Mouse (Mus musculus): Measurements from ENCODE around the gene Adamtsl1. TPM values are rescaled to one million over a fixed set of nuclear protein-coding genes. Genes with fewer than 3 reads are reported as not detected.

Adamtsl1 gene
- polyA plus RNA-seq, 1 experiment = 2.7 TPM

GRCm38 (mm10) chr4:86276021-86276813 is 762.2 kb downstream of the Adamtsl1 start:
- Histone ChIP-seq H3K4me3 (no peak overlapping the region), H3ac (ENCODE audit: control insufficient read depth, insufficient read length) (no peak overlapping the region), H3K4me2 (ENCODE audit: low read depth) (no peak overlapping the region), H3K36me3 (ENCODE audit: control insufficient read depth, insufficient read depth) (no peaks in the 10 kb centered on the region), H3K79me2 (ENCODE audit: control insufficient read depth, insufficient read depth) (no peaks in the 10 kb centered on the region), H3K27me3 (ENCODE audit: control insufficient read depth, insufficient read depth, insufficient read length) (no peaks in the 10 kb centered on the region)
- TF ChIP-seq SRF (IDR thresholded peaks at IDR 0.05; ENCODE audit: control insufficient read depth, insufficient read length, low read depth) (no peak), MYOG (IDR thresholded peaks at IDR 0.05; ENCODE audit: control insufficient read depth in 1 of 3, insufficient read depth in 1 of 3, insufficient read length in 2 of 3, low read depth in 2 of 3) (no peak), TCF3 (IDR thresholded peaks at IDR 0.05; ENCODE audit: insufficient read length, low read depth) (no peak), MAX (IDR thresholded peaks at IDR 0.05; ENCODE audit: low read depth) (no peak), TCF12 (IDR thresholded peaks at IDR 0.05; ENCODE audit: insufficient read depth, poor library complexity, severe bottlenecking) (no peak), E2F4 (IDR thresholded peaks at IDR 0.05; ENCODE audit: insufficient read depth) (no peak), POLR2AphosphoS2 (IDR thresholded peaks at IDR 0.05; ENCODE audit: insufficient read length, low read depth) (no peak), REST (IDR thresholded peaks at IDR 0.05; ENCODE audit: insufficient read depth, insufficient read length) (no peak), USF1 (IDR thresholded peaks at IDR 0.05; ENCODE audit: low read depth) (no peak)

- Histone ChIP-seq H3K4me3 (no peak overlapping the region), H3K79me2 (ENCODE audit: control insufficient read depth, insufficient read depth) (no peaks in the 10 kb centered on the region), H3ac (ENCODE audit: control insufficient read depth, insufficient read length) (no peak overlapping the region), H3K4me2 (ENCODE audit: low read depth) (no peak overlapping the region), H3K27me3 (ENCODE audit: control insufficient read depth, insufficient read depth, insufficient read length) (no peaks in the 10 kb centered on the region), H3K36me3 (ENCODE audit: control insufficient read depth, insufficient read depth) (no peaks in the 10 kb centered on the region)
- TF ChIP-seq CEBPB (IDR thresholded peaks at IDR 0.05; ENCODE audit: insufficient read depth, poor library complexity, severe bottlenecking) (no peak), MAX (IDR thresholded peaks at IDR 0.05; ENCODE audit: low read depth) (no peak), MYOG (IDR thresholded peaks at IDR 0.05; ENCODE audit: control insufficient read depth in 1 of 3, insufficient read depth in 1 of 3, insufficient read length in 2 of 3, low read depth in 2 of 3) (no peak), SRF (IDR thresholded peaks at IDR 0.05; ENCODE audit: control insufficient read depth, insufficient read length, low read depth) (no peak), MYOD1 (IDR thresholded peaks at IDR 0.05; ENCODE audit: control insufficient read depth in 1 of 3, insufficient read length in 2 of 3, low read depth in 2 of 3) (no peak), REST (IDR thresholded peaks at IDR 0.05; ENCODE audit: insufficient read depth, insufficient read length) (no peak), E2F4 (IDR thresholded peaks at IDR 0.05; ENCODE audit: insufficient read depth) (no peak), TCF12 (IDR thresholded peaks at IDR 0.05; ENCODE audit: insufficient read depth, poor library complexity, severe bottlenecking) (no peak), USF1 (IDR thresholded peaks at IDR 0.05; ENCODE audit: low read depth) (no peak), POLR2AphosphoS2 (IDR thresholded peaks at IDR 0.05; ENCODE audit: insufficient read length, low read depth) (no peak), TCF3 (IDR thresholded peaks at IDR 0.05; ENCODE audit: insufficient read length, low read depth) (no peak), POLR2A (IDR thresholded peaks at IDR 0.05; ENCODE audit: insufficient read length, low read depth) (no peak)
Observed at GRCm38 (mm10) chr4:86278546-86278945, 764.6 kb downstream of the Adamtsl1 start.

- no peaks in the 10 kb centered on the region for H3K79me2 ChIP-seq (ENCODE audit: control insufficient read depth, insufficient read depth)
- no peak for TF ChIP-seq MYOG (IDR thresholded peaks at IDR 0.05; ENCODE audit: control insufficient read depth in 1 of 3, insufficient read depth in 1 of 3, insufficient read length in 2 of 3, low read depth in 2 of 3)
- no peaks in the 10 kb centered on the region for H3K27me3 ChIP-seq (ENCODE audit: control insufficient read depth, insufficient read depth, insufficient read length)
- H3ac ChIP-seq (ENCODE audit: control insufficient read depth, insufficient read length) = no peak overlapping the region
- no peak overlapping the region for H3K4me2 ChIP-seq (ENCODE audit: low read depth)
- H3K36me3 ChIP-seq (ENCODE audit: control insufficient read depth, insufficient read depth) = no peaks in the 10 kb centered on the region
- H3K4me3 ChIP-seq = no peak overlapping the region
Observed at GRCm38 (mm10) chr4:86286572-86286971, 772.6 kb downstream of the Adamtsl1 start.

GRCm38 (mm10) chr4:86288264-86288663 is 774.3 kb downstream of the Adamtsl1 start:
- no peaks in the 10 kb centered on the region for H3K79me2 ChIP-seq (ENCODE audit: control insufficient read depth, insufficient read depth)
- no peaks in the 10 kb centered on the region for H3K27me3 ChIP-seq (ENCODE audit: control insufficient read depth, insufficient read depth, insufficient read length)
- H3K4me3 ChIP-seq = no peak overlapping the region
- TF ChIP-seq MAX (IDR thresholded peaks at IDR 0.05; ENCODE audit: low read depth) (no peak), POLR2A (IDR thresholded peaks at IDR 0.05; ENCODE audit: insufficient read length, low read depth) (no peak), REST (IDR thresholded peaks at IDR 0.05; ENCODE audit: insufficient read depth, insufficient read length) (no peak), E2F4 (IDR thresholded peaks at IDR 0.05; ENCODE audit: insufficient read depth) (no peak)
- no peak overlapping the region for H3K4me2 ChIP-seq (ENCODE audit: low read depth)
- no peaks in the 10 kb centered on the region for H3K36me3 ChIP-seq (ENCODE audit: control insufficient read depth, insufficient read depth)
- no peak overlapping the region for H3ac ChIP-seq (ENCODE audit: control insufficient read depth, insufficient read length)

DNA sequence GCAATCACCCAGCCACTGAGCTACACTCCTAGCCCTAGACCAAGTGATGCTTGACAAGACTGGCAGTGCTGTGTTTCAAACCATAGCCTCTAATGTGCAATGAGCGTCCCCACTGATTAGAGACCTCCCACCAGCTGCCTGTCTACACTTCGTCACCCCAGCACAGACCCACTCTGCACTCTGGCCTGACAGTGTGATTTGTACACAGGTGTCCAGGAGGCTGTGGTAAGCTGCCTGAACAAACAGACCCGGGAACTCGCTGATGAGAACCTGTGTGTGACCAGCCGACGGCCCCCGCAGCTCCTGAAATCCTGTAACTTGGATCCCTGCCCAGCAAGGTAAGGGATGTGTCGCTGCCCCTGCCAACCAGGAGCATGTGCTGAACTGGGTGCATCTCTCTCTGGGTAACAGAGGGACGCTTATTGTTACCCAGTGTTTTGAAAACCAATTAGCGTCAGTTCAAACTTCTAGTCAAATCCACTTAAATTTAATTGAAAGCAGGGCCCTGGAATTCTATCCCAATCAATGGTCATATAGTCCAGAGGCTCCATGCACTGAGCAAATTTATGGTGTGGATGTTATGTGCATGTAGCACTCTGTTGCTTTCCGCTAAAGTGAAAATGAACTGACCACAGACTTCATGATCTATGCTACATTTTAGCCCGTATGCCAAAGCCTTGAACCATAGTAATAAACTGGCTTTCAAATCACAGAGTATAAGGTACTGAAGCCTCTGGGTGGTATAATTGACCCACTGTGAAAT is 775.7 kb downstream of the Adamtsl1 start:
- TF ChIP-seq E2F4 (IDR thresholded peaks at IDR 0.05; ENCODE audit: insufficient read depth) (no peak), USF1 (IDR thresholded peaks at IDR 0.05; ENCODE audit: low read depth) (no peak), MYOG (IDR thresholded peaks at IDR 0.05; ENCODE audit: control insufficient read depth in 1 of 3, insufficient read depth in 1 of 3, insufficient read length in 2 of 3, low read depth in 2 of 3) (no peak), POLR2A (IDR thresholded peaks at IDR 0.05; ENCODE audit: insufficient read length, low read depth) (no peak), TCF12 (IDR thresholded peaks at IDR 0.05; ENCODE audit: insufficient read depth, poor library complexity, severe bottlenecking) (no peak), MYOD1 (IDR thresholded peaks at IDR 0.05; ENCODE audit: control insufficient read depth in 1 of 3, insufficient read length in 2 of 3, low read depth in 2 of 3) (no peak), TCF3 (IDR thresholded peaks at IDR 0.05; ENCODE audit: insufficient read length, low read depth) (no peak), CEBPB (IDR thresholded peaks at IDR 0.05; ENCODE audit: insufficient read depth, poor library complexity, severe bottlenecking) (no peak), SRF (IDR thresholded peaks at IDR 0.05; ENCODE audit: control insufficient read depth, insufficient read length, low read depth) (no peak), MAX (IDR thresholded peaks at IDR 0.05; ENCODE audit: low read depth) (no peak), POLR2AphosphoS2 (IDR thresholded peaks at IDR 0.05; ENCODE audit: insufficient read length, low read depth) (no peak), REST (IDR thresholded peaks at IDR 0.05; ENCODE audit: insufficient read depth, insufficient read length) (no peak)
- Histone ChIP-seq H3K36me3 (ENCODE audit: control insufficient read depth, insufficient read depth) (no peaks in the 10 kb centered on the region), H3K27me3 (ENCODE audit: control insufficient read depth, insufficient read depth, insufficient read length) (no peaks in the 10 kb centered on the region), H3ac (ENCODE audit: control insufficient read depth, insufficient read length) (no peak overlapping the region), H3K4me3 (no peak overlapping the region), H3K4me2 (ENCODE audit: low read depth) (no peak overlapping the region), H3K79me2 (ENCODE audit: control insufficient read depth, insufficient read depth) (no peaks in the 10 kb centered on the region)

Data from myocyte (in vitro differentiated cells).